Mouse (Mus musculus) small intestine, adult 2 months (tissue): Measurements from ENCODE around the gene Ilkap. TPM values are rescaled to one million over a fixed set of nuclear protein-coding genes. Genes with fewer than 3 reads are reported as not detected.

Source experiments
- H3K27ac ChIP-seq: fragments of 200-500 bp; 2 replicates; pipeline ENCODE4 v1.5.1; 2012; ENCODE audit warnings: low read depth, low read length, control low read depth, inconsistent platforms; ENCODE audit not compliant: insufficient read depth
- H3K27me3 ChIP-seq: fragments of 200-500 bp; 2 replicates; pipeline ENCODE4 v1.6.1; 2012; ENCODE audit warnings: mild to moderate bottlenecking, moderate library complexity, low read length, inconsistent platforms; ENCODE audit not compliant: control insufficient read depth, insufficient read depth
- H3K36me3 ChIP-seq: fragments of 200-500 bp; 2 replicates; pipeline ENCODE4 v1.6.1; 2012; ENCODE audit warnings: mild to moderate bottlenecking, low read length, control low read depth, inconsistent platforms; ENCODE audit not compliant: control insufficient read depth, insufficient read depth
- H3K4me1 ChIP-seq: fragments of 200-500 bp; 2 replicates; pipeline ENCODE4 v1.6.1; 2012; ENCODE audit warnings: low read length, inconsistent platforms, mixed read lengths; ENCODE audit not compliant: control insufficient read depth, insufficient read depth, insufficient read length
- H3K4me3 ChIP-seq: fragments of 200-500 bp; 2 replicates; pipeline ENCODE4 v1.5.1; 2012; ENCODE audit warnings: low read depth, mild to moderate bottlenecking, control low read depth, inconsistent platforms, low read length, moderate library complexity
- CTCF ChIP-seq: fragments of 200-500 bp; IDR thresholded peaks from 2 replicates; pipeline ENCODE4 v1.5.1; 2012; ENCODE audit warnings: low read depth, mild to moderate bottlenecking, control low read depth, inconsistent platforms, low read length, moderate library complexity, mixed read lengths; ENCODE audit not compliant: insufficient replicate concordance, insufficient read length; ENCODE audit errors: extremely low read depth
- POLR2A ChIP-seq: fragments of 200-500 bp; IDR thresholded peaks from 2 replicates; pipeline ENCODE4 v1.6.1; 2012; ENCODE audit warnings: low read depth, mild to moderate bottlenecking, control low read depth, inconsistent platforms, low read length, moderate library complexity
- WGBS: fragments of 180-500 bp; shearing (Covaris S2); methylation state at CpG from one replicate; pipeline ENCODE4 v1.1.7; 2018; 5-methylcytosine and 5-hydroxymethylcytosine counted together
- polyA plus RNA-seq: library from polyadenylated mRNA; depleted of rRNA; stranded (reverse); fragments of >200 nt; gene quantifications from 2 replicates; pipeline ENCODE4 v1.2.3, GENCODE M21; 2012

Ilkap gene
- polyA plus RNA-seq, 1 experiment = 34.6 TPM

- 52% methylated on average over 5 of the region's 5 CpGs for WGBS
- Histone ChIP-seq H3K27me3 (no peaks in the 10 kb centered on the region), H3K36me3 (no peaks in the 10 kb centered on the region), H3K4me3 (no peak overlapping the region), H3K4me1 (peaks cover 7% of the 10 kb centered on the region), H3K27ac (no peak overlapping the region)
- TF ChIP-seq CTCF (no peak), POLR2A (no peak)
These were observed 36.5 kb downstream of the Ilkap start for GRCm38 (mm10) chr1:91362113-91362512.

GRCm38 (mm10) chr1:91356105-91356504, 42.5 kb downstream of the Ilkap start:
- H3K4me3 ChIP-seq = no peak overlapping the region
- TF ChIP-seq CTCF (no peak), POLR2A (no peak)
- no peaks in the 10 kb centered on the region for H3K4me1 ChIP-seq
- H3K36me3 ChIP-seq = no peaks in the 10 kb centered on the region
- 80% methylated on average over 11 of the region's 11 CpGs for WGBS
- H3K27ac ChIP-seq = no peak overlapping the region
- H3K27me3 ChIP-seq = no peaks in the 10 kb centered on the region

- WGBS = 93% methylated on average over 2 of the region's 2 CpGs
- Histone ChIP-seq H3K4me1 (no peaks in the 10 kb centered on the region), H3K36me3 (no peaks in the 10 kb centered on the region), H3K27me3 (no peaks in the 10 kb centered on the region), H3K27ac (no peak overlapping the region), H3K4me3 (no peak overlapping the region)
- no peak for TF ChIP-seq CTCF
- no peak for TF ChIP-seq POLR2A
These were observed 46.3 kb downstream of the Ilkap start for GRCm38 (mm10) chr1:91352277-91352676.

GRCm38 (mm10) chr1:91351249-91351648, 47.4 kb downstream of the Ilkap start:
- H3K27ac ChIP-seq = no peak overlapping the region
- no peaks in the 10 kb centered on the region for H3K4me1 ChIP-seq
- H3K4me3 ChIP-seq = no peak overlapping the region
- 70% methylated on average over 3 of the region's 3 CpGs for WGBS
- H3K27me3 ChIP-seq = no peaks in the 10 kb centered on the region
- no peak for TF ChIP-seq POLR2A
- H3K36me3 ChIP-seq = no peaks in the 10 kb centered on the region

GRCm38 (mm10) chr1:91350841-91351240, 47.8 kb downstream of the Ilkap start, which contains the start of gene Klhl30:
Gene Klhl30, plus strand, starts transcription at chr1:91351016.
- Histone ChIP-seq H3K4me3 (no peak within 1 kb of the TSS), H3K4me1 (no peaks in the 10 kb centered on the region), H3K27ac (no peak within 1 kb of the TSS), H3K36me3 (no peaks in the 10 kb centered on the region), H3K27me3 (no peaks in the 10 kb centered on the region)
- TF ChIP-seq POLR2A (no peak), CTCF (no peak)
- 68% methylated on average over 4 of the region's 4 CpGs for WGBS

- H3K27me3 ChIP-seq = peaks cover 15% of the 10 kb centered on the region
These were observed 51.7 kb downstream of the Ilkap start for GRCm38 (mm10) chr1:91346892-91347291.

GRCm38 (mm10) chr1:91344921-91345685, 53.5 kb downstream of the Ilkap start:
- H3K4me3 ChIP-seq = no peak overlapping the region
- 4% methylated on average over 68 of the region's 68 CpGs for WGBS

More at GRCm38 (mm10) chr1:91346892-91347291, 51.7 kb downstream of the Ilkap start:
- peak; percentile 84; the same call in 1 of the 2 replicates for TF ChIP-seq CTCF
- TF ChIP-seq POLR2A = no peak
- Histone ChIP-seq H3K4me1 (peaks cover 2% of the 10 kb centered on the region; the same call in 1 of the 2 replicates), H3K27ac (no peak overlapping the region), H3K36me3 (no peaks in the 10 kb centered on the region), H3K4me3 (no peak overlapping the region)
- WGBS = 30% methylated on average over 3 of the region's 3 CpGs

More at GRCm38 (mm10) chr1:91344921-91345685, 53.5 kb downstream of the Ilkap start:
- Histone ChIP-seq H3K27me3 (peaks cover 15% of the 10 kb centered on the region), H3K27ac (no peak overlapping the region), H3K4me1 (peaks cover 2% of the 10 kb centered on the region; the same call in 1 of the 2 replicates), H3K36me3 (no peaks in the 10 kb centered on the region)
- TF ChIP-seq POLR2A (no peak), CTCF (no peak)
